Mouse (Mus musculus): ENCODE data around the gene Hscb.
"Not testable (repeated sequence)": the region's sequence is repeated elsewhere in the genome, so short reads cannot be mapped to it uniquely, and the experiment has no call there.

Gene Hscb

GRCm38 (mm10) chr5:110839678-110840365 is at the start of gene Hscb, which contains the start of gene Chek2:
Gene Hscb, minus strand, starts transcription at chr5:110839777.
Gene Chek2, plus strand, starts transcription at chr5:110839979.
- DNase-seq (ENCODE audit: low read depth, low spot score): peak; percentile 97

- no peak for DNase-seq (ENCODE audit: low read depth, low spot score)
Measured at GRCm38 (mm10) chr5:110888596-110888995, 49.0 kb upstream of the Hscb start.

- DNase-seq (ENCODE audit: low read depth, low spot score): peak; percentile 82
Measured at GRCm38 (mm10) chr5:110879584-110880374, 40.2 kb upstream of the Hscb start, which contains the start of gene Ttc28. Gene Ttc28, plus strand, starts transcription at chr5:110879803.

- no peak for DNase-seq (ENCODE audit: low read depth, low spot score)
Measured at GRCm38 (mm10) chr5:110879042-110879441, 39.5 kb upstream of the Hscb start.

- DNase-seq (ENCODE audit: low read depth, low spot score): not testable (repeated sequence)
Measured at GRCm38 (mm10) chr5:110878526-110878925, 38.9 kb upstream of the Hscb start.

- DNase-seq (ENCODE audit: low read depth, low spot score): no peak
Measured at GRCm38 (mm10) chr5:110877666-110878505, 38.3 kb upstream of the Hscb start.

GRCm38 (mm10) chr5:110875286-110875685 is 35.7 kb upstream of the Hscb start:
- DNase-seq (ENCODE audit: low read depth, low spot score): no peak

GRCm38 (mm10) chr5:110874711-110875110 is 35.1 kb upstream of the Hscb start:
- no peak for DNase-seq (ENCODE audit: low read depth, low spot score)

GRCm38 (mm10) chr5:110873160-110873559 is 33.6 kb upstream of the Hscb start:
- DNase-seq (ENCODE audit: low read depth, low spot score): no peak

- DNase-seq (ENCODE audit: low read depth, low spot score): no peak
Measured at GRCm38 (mm10) chr5:110869242-110869669, 29.7 kb upstream of the Hscb start.

- DNase-seq (ENCODE audit: low read depth, low spot score): no peak
Measured at GRCm38 (mm10) chr5:110868460-110868859, 28.9 kb upstream of the Hscb start.

- no peak for DNase-seq (ENCODE audit: low read depth, low spot score)
Measured at GRCm38 (mm10) chr5:110860445-110860844, 20.9 kb upstream of the Hscb start.

GRCm38 (mm10) chr5:110859013-110859650 is 19.6 kb upstream of the Hscb start:
- no peak for DNase-seq (ENCODE audit: low read depth, low spot score)

GRCm38 (mm10) chr5:110857091-110857490 is 17.5 kb upstream of the Hscb start:
- no peak for DNase-seq (ENCODE audit: low read depth, low spot score)

GRCm38 (mm10) chr5:110852990-110853389 is 13.4 kb upstream of the Hscb start:
- DNase-seq (ENCODE audit: low read depth, low spot score): no peak

- DNase-seq (ENCODE audit: low read depth, low spot score): peak; percentile 46
Measured at GRCm38 (mm10) chr5:110841046-110841862, 1.7 kb upstream of the Hscb start.

- peak; percentile 82 for DNase-seq (ENCODE audit: low read depth, low spot score)
Measured at GRCm38 (mm10) chr5:110840465-110840864, 888 bp upstream of the Hscb start.

- DNase-seq (ENCODE audit: low read depth, low spot score): no peak
Measured at GRCm38 (mm10) chr5:110839038-110839677, 419 bp downstream of the Hscb start.

- not testable (repeated sequence) for DNase-seq (ENCODE audit: low read depth, low spot score)
Measured at GRCm38 (mm10) chr5:110838016-110838415, 1.6 kb downstream of the Hscb start.

GRCm38 (mm10) chr5:110835959-110836358 is 3.6 kb downstream of the Hscb start:
- no peak for DNase-seq (ENCODE audit: low read depth, low spot score)
